Mouse (Mus musculus): ENCODE data around the gene Adcy7.

Adcy7 gene

GRCm38 (mm10) chr8:88299907-88300603 lies 27.9 kb downstream of the Adcy7 start:
- DNase-seq (ENCODE audit: low spot score in 2 of 2), result no peak

- DNase-seq (ENCODE audit: low spot score in 2 of 2), result no peak
Measured at GRCm38 (mm10) chr8:88301589-88302437, 29.6 kb downstream of the Adcy7 start.

GRCm38 (mm10) chr8:88305814-88306213 lies 33.6 kb downstream of the Adcy7 start:
- no peak for DNase-seq (ENCODE audit: low spot score in 2 of 2)

GRCm38 (mm10) chr8:88306511-88306910 lies 34.3 kb downstream of the Adcy7 start:
- no peak for DNase-seq (ENCODE audit: low spot score in 2 of 2)

GRCm38 (mm10) chr8:88307736-88308135 lies 35.5 kb downstream of the Adcy7 start:
- DNase-seq (ENCODE audit: low spot score in 2 of 2), result no peak

- DNase-seq (ENCODE audit: low spot score in 2 of 2), result no peak
Measured at GRCm38 (mm10) chr8:88309274-88309873, 37.2 kb downstream of the Adcy7 start.

GRCm38 (mm10) chr8:88309881-88310280 lies 37.7 kb downstream of the Adcy7 start:
- DNase-seq (ENCODE audit: low spot score in 2 of 2), result no peak

GRCm38 (mm10) chr8:88310286-88310685 lies 38.1 kb downstream of the Adcy7 start:
- DNase-seq (ENCODE audit: low spot score in 2 of 2), result no peak

- no peak for DNase-seq (ENCODE audit: low spot score in 2 of 2)
Measured at GRCm38 (mm10) chr8:88312966-88313365, 40.8 kb downstream of the Adcy7 start.

- no peak for DNase-seq (ENCODE audit: low spot score in 2 of 2)
Measured at GRCm38 (mm10) chr8:88313991-88314390, 41.8 kb downstream of the Adcy7 start.

- no peak for DNase-seq (ENCODE audit: low spot score in 2 of 2)
Measured at GRCm38 (mm10) chr8:88315302-88315701, 43.1 kb downstream of the Adcy7 start.

- no peak for DNase-seq (ENCODE audit: low spot score in 2 of 2)
Measured at GRCm38 (mm10) chr8:88316139-88316931, 44.1 kb downstream of the Adcy7 start.

- no peak for DNase-seq (ENCODE audit: low spot score in 2 of 2)
Measured at GRCm38 (mm10) chr8:88317341-88317740, 45.1 kb downstream of the Adcy7 start.

- no peak for DNase-seq (ENCODE audit: low spot score in 2 of 2)
Measured at GRCm38 (mm10) chr8:88318151-88318550, 45.9 kb downstream of the Adcy7 start.

GRCm38 (mm10) chr8:88320134-88320533 lies 47.9 kb downstream of the Adcy7 start:
- no peak for DNase-seq (ENCODE audit: low spot score in 2 of 2)

- no peak for DNase-seq (ENCODE audit: low spot score in 2 of 2)
Measured at GRCm38 (mm10) chr8:88321387-88321786, 49.2 kb downstream of the Adcy7 start.

- no peak for DNase-seq (ENCODE audit: low spot score in 2 of 2)
Measured at GRCm38 (mm10) chr8:88323523-88323922, 51.3 kb downstream of the Adcy7 start.

GRCm38 (mm10) chr8:88324760-88325159 lies 52.6 kb downstream of the Adcy7 start:
- no peak for DNase-seq (ENCODE audit: low spot score in 2 of 2)

- DNase-seq (ENCODE audit: low spot score in 2 of 2), result no peak
Measured at GRCm38 (mm10) chr8:88325251-88325650, 53.0 kb downstream of the Adcy7 start.

GRCm38 (mm10) chr8:88325795-88326194 lies 53.6 kb downstream of the Adcy7 start:
- DNase-seq (ENCODE audit: low spot score in 2 of 2), result no peak

- no peak for DNase-seq (ENCODE audit: low spot score in 2 of 2)
Measured at GRCm38 (mm10) chr8:88326328-88326727, 54.1 kb downstream of the Adcy7 start.

- DNase-seq (ENCODE audit: low spot score in 2 of 2), result no peak
Measured at GRCm38 (mm10) chr8:88328689-88329088, 56.5 kb downstream of the Adcy7 start.

Measured in frontal cortex, postnatal 25 days (tissue).